Mouse (Mus musculus) MEL (cell line): Measurements from ENCODE around the gene Snx29.

Experiments used
- CHD1 ChIP-seq: IDR thresholded peaks from 2 replicates; pipeline ENCODE4 v1.6.1; 2012; ENCODE audit warnings: low read depth, mild to moderate bottlenecking, inconsistent platforms, low read length, improper control_type of control experiment
- CTCF ChIP-seq, 3 experiments: IDR thresholded peaks in 2 of 3; conservative IDR thresholded peaks in 1 of 3; 2 replicates each; pipeline ENCODE4 v1.5.1; 2011 to 2012; ENCODE audit warnings: low read length in 3 of 3, low read depth in 2 of 3, mild to moderate bottlenecking in 2 of 3, improper control_type of control experiment in 1 of 3, inconsistent platforms in 1 of 3, mixed read lengths in 1 of 3, moderate library complexity in 1 of 3; ENCODE audit not compliant: control insufficient read depth in 1 of 3, insufficient read depth in 1 of 3, poor library complexity in 1 of 3, severe bottlenecking in 1 of 3
- ELF1 ChIP-seq: IDR thresholded peaks from 2 replicates; pipeline ENCODE4 v1.6.1; 2014; ENCODE audit warnings: low read depth, mild to moderate bottlenecking, inconsistent platforms, low read length, improper control_type of control experiment, moderate library complexity
- EP300 ChIP-seq, 2 experiments: IDR thresholded peaks; 2 replicates each; pipeline ENCODE4 v1.6.1; 2011; ENCODE audit warnings: improper control_type of control experiment in 2 of 2, low read length in 2 of 2, low read depth in 1 of 2, mild to moderate bottlenecking in 1 of 2
- GABPA ChIP-seq: IDR thresholded peaks from 2 replicates; pipeline ENCODE4 v1.6.1; 2012; ENCODE audit warnings: low read depth, mild to moderate bottlenecking, inconsistent platforms, low read length, improper control_type of control experiment, moderate library complexity
- JUND ChIP-seq: IDR thresholded peaks from 2 replicates; pipeline ENCODE4 v1.6.1; 2011; ENCODE audit warnings: low read depth, mild to moderate bottlenecking, improper control_type of control experiment, low read length
- MAX ChIP-seq: IDR thresholded peaks from 2 replicates; pipeline ENCODE4 v1.6.1; 2011; ENCODE audit warnings: low read length, improper control_type of control experiment
- MEF2A ChIP-seq: IDR thresholded peaks from 2 replicates; pipeline ENCODE4 v1.6.1; 2014; ENCODE audit warnings: low read depth, mild to moderate bottlenecking, inconsistent platforms, low read length, improper control_type of control experiment; ENCODE audit not compliant: poor library complexity, insufficient replicate concordance, severe bottlenecking; ENCODE audit errors: extremely low read depth
- POLR2A ChIP-seq, 2 experiments: IDR thresholded peaks; 2 replicates each; pipeline ENCODE4 v1.6.1; 2011 to 2012; ENCODE audit warnings: low read length in 2 of 2, mild to moderate bottlenecking in 2 of 2, control low read depth in 1 of 2, improper control_type of control experiment in 1 of 2, low read depth in 1 of 2, moderate library complexity in 1 of 2; ENCODE audit not compliant: control insufficient read depth in 1 of 2, insufficient read depth in 1 of 2, poor library complexity in 1 of 2
- POLR2AphosphoS5 ChIP-seq: IDR thresholded peaks from 2 replicates; pipeline ENCODE4 v1.6.1; 2012; ENCODE audit warnings: low read depth, borderline replicate concordance, mild to moderate bottlenecking, inconsistent platforms, low read length, moderate library complexity, mixed read lengths
- SIN3A ChIP-seq: IDR thresholded peaks from 2 replicates; pipeline ENCODE4 v1.6.1; 2012; ENCODE audit warnings: low read length, improper control_type of control experiment, inconsistent platforms

- TF ChIP-seq CTCF (IDR thresholded peaks at IDR 0.05 in 2 of 3, conservative IDR thresholded peaks at IDR 0.05 in 1 of 3; ENCODE audit: control insufficient read depth in 1 of 3, insufficient read depth in 1 of 3, low read depth in 2 of 3, low read length in 3 of 3, poor library complexity in 1 of 3, severe bottlenecking in 1 of 3) (no peak), MAX (no peak), CHD1 (no peak), POLR2A (IDR thresholded peaks at IDR 0.05; ENCODE audit: control insufficient read depth in 1 of 2, insufficient read depth in 1 of 2, low read depth in 1 of 2, low read length in 2 of 2, poor library complexity in 1 of 2) (no peak), SIN3A (no peak), POLR2AphosphoS5 (no peak), EP300 (IDR thresholded peaks at IDR 0.05; ENCODE audit: low read depth in 1 of 2, low read length in 2 of 2) (no peak), JUND (no peak), GABPA (no peak), ELF1 (no peak), MEF2A (no peak)
Observed at GRCm38 (mm10) chr16:11441616-11442015, 118.9 kb downstream of the Snx29 start.
